Mouse (Mus musculus): ENCODE results near the gene Stk38.
"Not testable (repeated sequence)": the region's sequence is repeated elsewhere in the genome, so short reads cannot be mapped to it uniquely, and the experiment has no call there.

The Stk38 gene

GRCm38 (mm10) chr17:29009181-29009580 lies 1.4 kb upstream of the Stk38 start:
- DNase-seq (ENCODE audit: low spot score in 2 of 2): no peak

GRCm38 (mm10) chr17:29008326-29008650 lies 493 bp upstream of the Stk38 start:
- DNase-seq (ENCODE audit: low spot score in 2 of 2): no peak

- DNase-seq (ENCODE audit: low spot score in 2 of 2): no peak
Measured at GRCm38 (mm10) chr17:29007243-29007640, 553 bp downstream of the Stk38 start.

GRCm38 (mm10) chr17:29006812-29007211 lies 983 bp downstream of the Stk38 start:
- no peak for DNase-seq (ENCODE audit: low spot score in 2 of 2)

GRCm38 (mm10) chr17:29005002-29005401 lies 2.8 kb downstream of the Stk38 start:
- DNase-seq (ENCODE audit: low spot score in 2 of 2): no peak

GRCm38 (mm10) chr17:29003740-29004139 lies 4.1 kb downstream of the Stk38 start:
- no peak for DNase-seq (ENCODE audit: low spot score in 2 of 2)

- no peak for DNase-seq (ENCODE audit: low spot score in 2 of 2)
Measured at GRCm38 (mm10) chr17:29000465-29000864, 7.3 kb downstream of the Stk38 start.

- no peak for DNase-seq (ENCODE audit: low spot score in 2 of 2)
Measured at GRCm38 (mm10) chr17:28994615-28995014, 13.2 kb downstream of the Stk38 start.

GRCm38 (mm10) chr17:28993004-28993403 lies 14.8 kb downstream of the Stk38 start:
- not testable (repeated sequence) for DNase-seq (ENCODE audit: low spot score in 2 of 2)

- no peak for DNase-seq (ENCODE audit: low spot score in 2 of 2)
Measured at GRCm38 (mm10) chr17:28992105-28992504, 15.7 kb downstream of the Stk38 start.

GRCm38 (mm10) chr17:28991286-28991685 lies 16.5 kb downstream of the Stk38 start:
- no peak for DNase-seq (ENCODE audit: low spot score in 2 of 2)

- DNase-seq (ENCODE audit: low spot score in 2 of 2): no peak
Measured at GRCm38 (mm10) chr17:28990060-28990459, 17.7 kb downstream of the Stk38 start.

GRCm38 (mm10) chr17:28988996-28989395 lies 18.8 kb downstream of the Stk38 start:
- no peak for DNase-seq (ENCODE audit: low spot score in 2 of 2)

GRCm38 (mm10) chr17:28988291-28988690 lies 19.5 kb downstream of the Stk38 start:
- no peak for DNase-seq (ENCODE audit: low spot score in 2 of 2)

GRCm38 (mm10) chr17:28987713-28988112 lies 20.1 kb downstream of the Stk38 start:
- DNase-seq (ENCODE audit: low spot score in 2 of 2): peak in 1 of 2 experiments; percentile 43

GRCm38 (mm10) chr17:28986833-28987232 lies 21.0 kb downstream of the Stk38 start:
- no peak for DNase-seq (ENCODE audit: low spot score in 2 of 2)

- DNase-seq (ENCODE audit: low spot score in 2 of 2): no peak
Measured at GRCm38 (mm10) chr17:28984724-28985420, 22.9 kb downstream of the Stk38 start.

- DNase-seq (ENCODE audit: low spot score in 2 of 2): no peak
Measured at GRCm38 (mm10) chr17:28982591-28982990, 25.2 kb downstream of the Stk38 start.

- DNase-seq (ENCODE audit: low spot score in 2 of 2): no peak
Measured at GRCm38 (mm10) chr17:28981081-28981480, 26.7 kb downstream of the Stk38 start.

- DNase-seq (ENCODE audit: low spot score in 2 of 2): no peak
Measured at GRCm38 (mm10) chr17:28979091-28979490, 28.7 kb downstream of the Stk38 start.

- DNase-seq (ENCODE audit: low spot score in 2 of 2): no peak
Measured at GRCm38 (mm10) chr17:28970122-28970521, 37.7 kb downstream of the Stk38 start.

GRCm38 (mm10) chr17:28967021-28967610 lies 40.7 kb downstream of the Stk38 start:
- DNase-seq (ENCODE audit: low spot score in 2 of 2): peak in 1 of 2 experiments; percentile 28

GRCm38 (mm10) chr17:28961596-28961995 lies 46.2 kb downstream of the Stk38 start:
- DNase-seq (ENCODE audit: low spot score in 2 of 2): no peak

GRCm38 (mm10) chr17:28960597-28960996 lies 47.2 kb downstream of the Stk38 start:
- no peak for DNase-seq (ENCODE audit: low spot score in 2 of 2)
